30 mouse cellular contexts compared by ENCODE assay signal in the genomic region with DNA sequence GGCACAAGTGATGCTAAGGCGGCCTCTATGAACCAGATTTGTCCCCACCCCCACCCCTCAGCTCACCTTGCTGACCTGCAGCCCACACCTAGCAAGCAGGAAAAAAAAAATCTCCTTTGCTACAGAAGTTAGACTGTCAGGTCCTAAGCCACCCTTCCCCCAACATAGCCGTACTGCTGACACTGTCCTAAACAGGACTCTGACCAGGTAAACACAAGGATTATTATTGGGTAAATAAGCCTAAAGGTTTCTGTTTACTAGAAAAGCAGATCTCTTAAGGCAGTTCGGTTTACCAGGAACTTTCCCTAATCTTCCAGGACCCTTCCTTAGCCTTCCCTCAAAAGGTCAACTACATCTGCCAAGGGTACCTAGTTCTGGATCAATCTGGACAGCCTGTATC.
"Had no signal": no experiment of that assay in that cellular context is flagged by ENCODE, and none has a peak within 500 bp of the region (broad histone marks: within the 10 kb centered on the region; RNA-seq: fewer than 3 reads in every experiment).

No protein-coding gene starts in this region.

- H3K4me2 ChIP-seq: limb, embryonic 12.5 days; limb, embryonic 13.5 days; limb, embryonic 15.5 days; liver, embryonic 11.5 days; liver, embryonic 13.5 days; liver, embryonic 15.5 days; lung, embryonic 14.5 days; lung, embryonic 15.5 days; midbrain, embryonic 11.5 days; midbrain, embryonic 12.5 days; midbrain, embryonic 13.5 days; midbrain, embryonic 15.5 days; neural tube, embryonic 12.5 days had no signal

- H3K9me3 ChIP-seq: limb, embryonic 10.5 days; limb, embryonic 12.5 days; limb, embryonic 13.5 days; limb, embryonic 15.5 days; liver, embryonic 13.5 days; liver, embryonic 15.5 days; lung, embryonic 15.5 days; midbrain, embryonic 10.5 days; midbrain, embryonic 12.5 days; midbrain, embryonic 13.5 days; midbrain, embryonic 15.5 days; neural tube, embryonic 12.5 days had no signal

- H3K36me3 ChIP-seq: limb, embryonic 10.5 days; limb, embryonic 12.5 days; limb, embryonic 13.5 days; limb, embryonic 15.5 days; liver, embryonic 13.5 days; liver, embryonic 15.5 days; lung, embryonic 15.5 days; midbrain, embryonic 10.5 days; midbrain, embryonic 12.5 days; midbrain, embryonic 13.5 days; midbrain, embryonic 15.5 days; neural tube, embryonic 12.5 days had no signal

- H3K4me3 ChIP-seq: left cerebral cortex, adult 2 months; limb, embryonic 10.5 days; limb, embryonic 12.5 days; limb, embryonic 13.5 days; limb, embryonic 15.5 days; liver, embryonic 13.5 days; liver, embryonic 15.5 days; lung, embryonic 15.5 days; megakaryocyte, embryonic 14.5 days; midbrain, embryonic 10.5 days; midbrain, embryonic 12.5 days; midbrain, embryonic 13.5 days; midbrain, embryonic 15.5 days; myocyte; neural tube, embryonic 12.5 days had no signal

- H3K27me3 ChIP-seq: limb, embryonic 12.5 days; limb, embryonic 13.5 days; limb, embryonic 15.5 days; liver, embryonic 13.5 days; liver, embryonic 15.5 days; lung, embryonic 15.5 days; megakaryocyte, embryonic 14.5 days; midbrain, embryonic 12.5 days; midbrain, embryonic 13.5 days; midbrain, embryonic 15.5 days; neural tube, embryonic 12.5 days had no signal

- DNase-seq: left cerebral cortex, postnatal 4 days; liver, embryonic 13.5 days; lung, adult 18-20 months; lung, adult 2 months; lung, embryonic 14.5 days; lung, postnatal 10 days; lung, postnatal 14 days; lung, postnatal 36 days; lung, postnatal 4 days; midbrain, embryonic 14.5 days had no signal

- ATAC-seq: lung, postnatal 0 days; midbrain, embryonic 13.5 days; midbrain, embryonic 15.5 days; midbrain, embryonic 16.5 days had no signal

- H3K27ac ChIP-seq: left cerebral cortex, adult 2 months; limb, embryonic 10.5 days; limb, embryonic 12.5 days; limb, embryonic 13.5 days; limb, embryonic 15.5 days; liver, embryonic 13.5 days; liver, embryonic 14.5 days; liver, embryonic 15.5 days; lung, embryonic 15.5 days; macrophage; midbrain, embryonic 10.5 days; midbrain, embryonic 12.5 days; midbrain, embryonic 13.5 days; midbrain, embryonic 15.5 days; neural tube, embryonic 12.5 days had no signal

- H3K9ac ChIP-seq: limb, embryonic 12.5 days; limb, embryonic 13.5 days; limb, embryonic 15.5 days; liver, embryonic 13.5 days; liver, embryonic 14.5 days; liver, embryonic 15.5 days; lung, embryonic 14.5 days; lung, embryonic 15.5 days; midbrain, embryonic 12.5 days; midbrain, embryonic 13.5 days; midbrain, embryonic 15.5 days; neural tube, embryonic 12.5 days had no signal

- H3K4me1 ChIP-seq: liver, embryonic 13.5 days; liver, embryonic 15.5 days; lung, embryonic 15.5 days; megakaryocyte, embryonic 14.5 days had no signal
